In genomic region chr2:93459208-93459920, GRCm38 (mm10) we compare ENCODE assay signal across 10 mouse cellular contexts. TPM values are rescaled to one million over a fixed set of nuclear protein-coding genes. Genes with fewer than 3 reads are reported as not detected.
DNase-seq lines count a peak whose midpoint lies in the region; ATAC-seq and TF ChIP-seq lines count a peak whose summit lies in the region.
"Had no signal": no experiment of that assay in that cellular context is flagged by ENCODE, and none has a peak within 500 bp of the region (broad histone marks: within the 10 kb centered on the region; RNA-seq: fewer than 3 reads in every experiment).

No protein-coding gene starts in this region.

- TF ChIP-seq CTCF in thymus, adult 2 months (IDR thresholded peaks at IDR 0.05; ENCODE audit: borderline replicate concordance, control insufficient read depth, extremely low read depth, insufficient read depth, low read length, poor library complexity), result no peak
- TF ChIP-seq CTCF in liver, embryonic 14.5 days (IDR thresholded peaks at IDR 0.05; ENCODE audit: low read depth), result no peak

- peak overlapping the region; percentile 22; the same call in 1 of the 2 replicates for H3K27ac ChIP-seq in heart, embryonic 15.5 days
- H3K27ac ChIP-seq in thymus, adult 2 months (ENCODE audit: control insufficient read depth, insufficient read depth, low read length), result peak overlapping the region; percentile 37
- peak overlapping the region; percentile 93 for H3K27ac ChIP-seq in liver, embryonic 14.5 days
- H3K27ac ChIP-seq: midbrain, embryonic 12.5 days had no signal

- intact Hi-C loops in heart, postnatal 14 days (cut with DNase I), result no loop called here

- H3K9me3 ChIP-seq in heart, embryonic 15.5 days (replicated peaks), result no peaks in the 10 kb centered on the region
- H3K9me3 ChIP-seq in liver, embryonic 14.5 days (ENCODE audit: control insufficient read depth, low read length), result no peaks in the 10 kb centered on the region
- H3K9me3 ChIP-seq: midbrain, embryonic 12.5 days had no signal

- H3K9ac ChIP-seq in heart, embryonic 15.5 days, result no peak overlapping the region
- peak overlapping the region; percentile 98 for H3K9ac ChIP-seq in liver, embryonic 14.5 days (replicated peaks)
- H3K9ac ChIP-seq: midbrain, embryonic 12.5 days had no signal

- no peaks in the 10 kb centered on the region for H3K36me3 ChIP-seq in heart, embryonic 15.5 days
- H3K36me3 ChIP-seq in thymus, adult 2 months (ENCODE audit: control insufficient read depth, insufficient read depth, low read length), result no peaks in the 10 kb centered on the region
- peaks cover 3% of the 10 kb centered on the region for H3K36me3 ChIP-seq in liver, embryonic 14.5 days (replicated peaks; ENCODE audit: control insufficient read depth, insufficient read depth, low read depth)
- H3K36me3 ChIP-seq: midbrain, embryonic 12.5 days had no signal

- no peak for DNase-seq in heart, postnatal 14 days
- no peak for DNase-seq in thymus, adult 2 months
- DNase-seq in thymus, adult 18-20 months, result no peak
- DNase-seq in liver, embryonic 14.5 days (ENCODE audit: low read depth in 3 of 3, low spot score in 3 of 3), result no peak
- DNase-seq in thymus, postnatal 25 days, result peak; percentile 42
- DNase-seq in layer of hippocampus, adult 9-10 months (ENCODE audit: low spot score), result no peak
- DNase-seq in right cerebral cortex, postnatal 36 days (ENCODE audit: low spot score in 2 of 2), result no peak
- DNase-seq: cerebellum, adult 18-20 months had no signal

- ATAC-seq in heart, embryonic 15.5 days (replicated peaks; ENCODE audit: insufficient number of reproducible peaks, insufficient read depth, low FRiP score, low read depth), result no peak
- no peak for ATAC-seq in liver, embryonic 14.5 days (ENCODE audit: insufficient read depth)

- no peak for TF ChIP-seq EP300 in liver, embryonic 14.5 days (IDR thresholded peaks at IDR 0.05; ENCODE audit: low read depth)

- H3K4me2 ChIP-seq in heart, embryonic 15.5 days, result peak overlapping the region; percentile 9; the same call in 1 of the 2 replicates
- H3K4me2 ChIP-seq in liver, embryonic 14.5 days (ENCODE audit: low read depth), result peak overlapping the region; percentile 84
- H3K4me2 ChIP-seq: midbrain, embryonic 12.5 days had no signal

- H3K4me3 ChIP-seq in heart, embryonic 15.5 days, result no peak overlapping the region; the same call in 1 of the 2 replicates
- no peak overlapping the region for H3K4me3 ChIP-seq in thymus, adult 2 months (ENCODE audit: control insufficient read depth, insufficient read depth, low read length)
- H3K4me3 ChIP-seq in liver, embryonic 14.5 days (ENCODE audit: insufficient read depth in 1 of 2, low read depth in 2 of 2, low read length in 2 of 2), result peak overlapping the region; percentile 80 to 92
- H3K4me3 ChIP-seq: midbrain, embryonic 12.5 days had no signal

- H3K27me3 ChIP-seq in heart, embryonic 15.5 days, result no peaks in the 10 kb centered on the region
- H3K27me3 ChIP-seq in thymus, adult 2 months (ENCODE audit: control insufficient read depth, insufficient read depth, low read length), result no peaks in the 10 kb centered on the region
- no peaks in the 10 kb centered on the region for H3K27me3 ChIP-seq in liver, embryonic 14.5 days (ENCODE audit: control insufficient read depth, insufficient read depth, low read length)

- H3K4me1 ChIP-seq in heart, embryonic 15.5 days (replicated peaks), result peaks cover 58% of the 10 kb centered on the region
- H3K4me1 ChIP-seq in thymus, adult 2 months (replicated peaks; ENCODE audit: control insufficient read depth, insufficient read depth, low read length), result peaks cover 71% of the 10 kb centered on the region
- peaks cover 75 to 81% of the 10 kb centered on the region in 2 experiments for H3K4me1 ChIP-seq in liver, embryonic 14.5 days (replicated peaks; ENCODE audit: control insufficient read depth in 2 of 2, insufficient read depth in 2 of 2, low read length in 1 of 2)

- TF ChIP-seq POLR2A in thymus, adult 2 months (IDR thresholded peaks at IDR 0.05; ENCODE audit: control insufficient read depth, extremely low read depth, insufficient read depth, low read length, poor library complexity), result no peak

- 59% methylated on average over 7 of the region's 7 CpGs for WGBS in heart, embryonic 15.5 days
- WGBS in thymus, adult 2 months, result 9% methylated on average over 7 of the region's 7 CpGs
- WGBS in liver, embryonic 14.5 days (ENCODE audit: insufficient replicate concordance), result 41% methylated on average over 7 of the region's 7 CpGs

RNA-seq across cellular contexts. Expression of gene Cd82, which starts 3.6 kb away (rescaled TPM):
- polyA plus RNA-seq in heart, embryonic 15.5 days (2015; fragmentation: Nextera tagmentation; extraction: Ambion mirVana), result 24.4 and 59.4 TPM in 2 replicates
- 10 to 100 TPM; 10.6 to 12.1 TPM for total RNA-seq in heart, postnatal 14 days (2021)
- polyA plus RNA-seq in thymus, adult 2 months (2012; rRNA removed), result 176 and 181 TPM in 2 replicates
- 61.6 and 72.2 TPM in 2 replicates for polyA plus RNA-seq in liver, embryonic 14.5 days (2012; rRNA removed)
- polyA plus RNA-seq in liver, embryonic 14.5 days (2014; fragmentation: Nextera tagmentation; extraction: Ambion mirVana), result 58.6 and 63.1 TPM in 2 replicates

Comparison
In these comparisons a context has a peak if more than half of its experiments do, and no peak if none do; other contexts are left out.
1. H3K27ac ChIP-seq: peak in every context shown above with its lines; median percentile 93 in liver, embryonic 14.5 days; 37 in thymus, adult 2 months; 22 in heart, embryonic 15.5 days.
2. H3K4me3 ChIP-seq: peak in liver, embryonic 14.5 days (2 of 2); none in heart, embryonic 15.5 days (single experiment) and thymus, adult 2 months (single experiment).